Mouse (Mus musculus): Measurements from ENCODE around the gene Mknk2. TPM values are rescaled to one million over a fixed set of nuclear protein-coding genes. Genes with fewer than 3 reads are reported as not detected.

The Mknk2 gene
- polyA plus RNA-seq, 1 experiment: 54.6 TPM

- no peak overlapping the region for H3K9ac ChIP-seq (ENCODE audit: low read depth, poor library complexity, severe bottlenecking)
- H3K4me3 ChIP-seq (ENCODE audit: low read depth, low read length): no peak overlapping the region
- no peaks in the 10 kb centered on the region for H3K27me3 ChIP-seq (ENCODE audit: control insufficient read depth, insufficient read depth, low read length, poor library complexity, severe bottlenecking)
- H3K36me3 ChIP-seq (ENCODE audit: control insufficient read depth, insufficient read depth, low read length, poor library complexity, severe bottlenecking): no peaks in the 10 kb centered on the region
- no peak overlapping the region for H3K27ac ChIP-seq (ENCODE audit: insufficient read depth, low read length)
- peaks cover 5% of the 10 kb centered on the region for H3K4me1 ChIP-seq (ENCODE audit: control insufficient read depth, insufficient read depth, low read length)
- TF ChIP-seq POLR2A (IDR thresholded peaks at IDR 0.05; ENCODE audit: insufficient read depth, low read length) (no peak), EP300 (IDR thresholded peaks at IDR 0.05; ENCODE audit: insufficient read depth, low read depth, low read length) (no peak), CTCF (IDR thresholded peaks at IDR 0.05; ENCODE audit: low read depth, low read length) (no peak)
- H3K9me3 ChIP-seq (replicated peaks; ENCODE audit: control insufficient read depth, insufficient read depth, low read length, poor library complexity, severe bottlenecking): no peaks in the 10 kb centered on the region
Measured at GRCm38 (mm10) chr10:80694159-80694938, 16.4 kb upstream of the Mknk2 start.

GRCm38 (mm10) chr10:80693401-80694045 lies 15.6 kb upstream of the Mknk2 start:
- H3K27ac ChIP-seq (ENCODE audit: insufficient read depth, low read length): no peak overlapping the region
- H3K4me3 ChIP-seq (ENCODE audit: low read depth, low read length): no peak overlapping the region
- no peaks in the 10 kb centered on the region for H3K27me3 ChIP-seq (ENCODE audit: control insufficient read depth, insufficient read depth, low read length, poor library complexity, severe bottlenecking)
- no peak for TF ChIP-seq POLR2A (IDR thresholded peaks at IDR 0.05; ENCODE audit: insufficient read depth, low read length)
- no peak for TF ChIP-seq EP300 (IDR thresholded peaks at IDR 0.05; ENCODE audit: insufficient read depth, low read depth, low read length)
- no peak for TF ChIP-seq CTCF (IDR thresholded peaks at IDR 0.05; ENCODE audit: low read depth, low read length)
- H3K36me3 ChIP-seq (ENCODE audit: control insufficient read depth, insufficient read depth, low read length, poor library complexity, severe bottlenecking): no peaks in the 10 kb centered on the region
- H3K4me1 ChIP-seq (ENCODE audit: control insufficient read depth, insufficient read depth, low read length): peaks cover 5% of the 10 kb centered on the region
- H3K9me3 ChIP-seq (replicated peaks; ENCODE audit: control insufficient read depth, insufficient read depth, low read length, poor library complexity, severe bottlenecking): no peaks in the 10 kb centered on the region
- no peak overlapping the region for H3K9ac ChIP-seq (ENCODE audit: low read depth, poor library complexity, severe bottlenecking)

- H3K4me1 ChIP-seq (ENCODE audit: control insufficient read depth, insufficient read depth, low read length): peaks cover 5% of the 10 kb centered on the region
- no peaks in the 10 kb centered on the region for H3K27me3 ChIP-seq (ENCODE audit: control insufficient read depth, insufficient read depth, low read length, poor library complexity, severe bottlenecking)
- no peaks in the 10 kb centered on the region for H3K36me3 ChIP-seq (ENCODE audit: control insufficient read depth, insufficient read depth, low read length, poor library complexity, severe bottlenecking)
- H3K4me3 ChIP-seq (ENCODE audit: low read depth, low read length): no peak overlapping the region
- TF ChIP-seq EP300 (IDR thresholded peaks at IDR 0.05; ENCODE audit: insufficient read depth, low read depth, low read length): no peak
- no peak overlapping the region for H3K9ac ChIP-seq (ENCODE audit: low read depth, poor library complexity, severe bottlenecking)
- no peaks in the 10 kb centered on the region for H3K9me3 ChIP-seq (replicated peaks; ENCODE audit: control insufficient read depth, insufficient read depth, low read length, poor library complexity, severe bottlenecking)
- no peak overlapping the region for H3K27ac ChIP-seq (ENCODE audit: insufficient read depth, low read length)
Measured at GRCm38 (mm10) chr10:80692249-80693165, 14.6 kb upstream of the Mknk2 start.

- peak; percentile 67 for TF ChIP-seq CTCF (IDR thresholded peaks at IDR 0.05; ENCODE audit: low read depth, low read length)
- TF ChIP-seq POLR2A (IDR thresholded peaks at IDR 0.05; ENCODE audit: insufficient read depth, low read length): no peak
- no peaks in the 10 kb centered on the region for H3K4me1 ChIP-seq (ENCODE audit: control insufficient read depth, insufficient read depth, low read length)
- H3K36me3 ChIP-seq (ENCODE audit: control insufficient read depth, insufficient read depth, low read length, poor library complexity, severe bottlenecking): no peaks in the 10 kb centered on the region
- no peak overlapping the region for H3K4me3 ChIP-seq (ENCODE audit: low read depth, low read length)
- H3K9ac ChIP-seq (ENCODE audit: low read depth, poor library complexity, severe bottlenecking): no peak overlapping the region
- H3K27ac ChIP-seq (ENCODE audit: insufficient read depth, low read length): no peak overlapping the region
- H3K9me3 ChIP-seq (replicated peaks; ENCODE audit: control insufficient read depth, insufficient read depth, low read length, poor library complexity, severe bottlenecking): no peaks in the 10 kb centered on the region
- no peaks in the 10 kb centered on the region for H3K27me3 ChIP-seq (ENCODE audit: control insufficient read depth, insufficient read depth, low read length, poor library complexity, severe bottlenecking)
Measured at GRCm38 (mm10) chr10:80687850-80688249, 9.9 kb upstream of the Mknk2 start.

- Histone ChIP-seq H3K9me3 (replicated peaks; ENCODE audit: control insufficient read depth, insufficient read depth, low read length, poor library complexity, severe bottlenecking) (no peaks in the 10 kb centered on the region), H3K27me3 (ENCODE audit: control insufficient read depth, insufficient read depth, low read length, poor library complexity, severe bottlenecking) (no peaks in the 10 kb centered on the region), H3K4me1 (ENCODE audit: control insufficient read depth, insufficient read depth, low read length) (no peaks in the 10 kb centered on the region), H3K36me3 (ENCODE audit: control insufficient read depth, insufficient read depth, low read length, poor library complexity, severe bottlenecking) (no peaks in the 10 kb centered on the region), H3K9ac (ENCODE audit: low read depth, poor library complexity, severe bottlenecking) (no peak overlapping the region), H3K27ac (ENCODE audit: insufficient read depth, low read length) (no peak overlapping the region), H3K4me3 (ENCODE audit: low read depth, low read length) (no peak overlapping the region)
- TF ChIP-seq EP300 (IDR thresholded peaks at IDR 0.05; ENCODE audit: insufficient read depth, low read depth, low read length) (no peak), CTCF (IDR thresholded peaks at IDR 0.05; ENCODE audit: low read depth, low read length) (no peak)
Measured at GRCm38 (mm10) chr10:80686617-80687016, 8.7 kb upstream of the Mknk2 start.

Measured in ES-Bruce4 (cell line).